Mouse (Mus musculus): ENCODE data around the gene Mapk11. TPM values are rescaled to one million over a fixed set of nuclear protein-coding genes. Genes with fewer than 3 reads are reported as not detected.

Mapk11 gene
- polyA plus RNA-seq, 1 experiment from 2014 or later: 9.6 TPM

- peaks cover 35% of the 10 kb centered on the region for H3K36me3 ChIP-seq (ENCODE audit: control insufficient read depth, insufficient read depth, low read length)
- H3K27me3 ChIP-seq (ENCODE audit: control insufficient read depth, insufficient read depth, low read depth, low read length): no peaks in the 10 kb centered on the region
- H3K27ac ChIP-seq (ENCODE audit: low read length): peak overlapping the region; percentile 89
- peaks cover 48% of the 10 kb centered on the region for H3K4me1 ChIP-seq (replicated peaks; ENCODE audit: control insufficient read depth, insufficient read depth, low read length)
- ATAC-seq (ENCODE audit: low read depth): peak; percentile 90
- H3K4me3 ChIP-seq (ENCODE audit: low read length): peak overlapping the region; percentile 30
- no peaks in the 10 kb centered on the region for H3K9me3 ChIP-seq (ENCODE audit: control insufficient read depth, low read length)
- H3K4me2 ChIP-seq (ENCODE audit: low read depth, low read length): peak overlapping the region; percentile 46
- H3K9ac ChIP-seq (ENCODE audit: low read length): peak overlapping the region; percentile 46
- WGBS: 4% methylated on average over 10 of the region's 10 CpGs
These were observed 20.0 kb upstream of the Mapk11 start for GRCm38 (mm10) chr15:89169431-89169830.

DNA sequence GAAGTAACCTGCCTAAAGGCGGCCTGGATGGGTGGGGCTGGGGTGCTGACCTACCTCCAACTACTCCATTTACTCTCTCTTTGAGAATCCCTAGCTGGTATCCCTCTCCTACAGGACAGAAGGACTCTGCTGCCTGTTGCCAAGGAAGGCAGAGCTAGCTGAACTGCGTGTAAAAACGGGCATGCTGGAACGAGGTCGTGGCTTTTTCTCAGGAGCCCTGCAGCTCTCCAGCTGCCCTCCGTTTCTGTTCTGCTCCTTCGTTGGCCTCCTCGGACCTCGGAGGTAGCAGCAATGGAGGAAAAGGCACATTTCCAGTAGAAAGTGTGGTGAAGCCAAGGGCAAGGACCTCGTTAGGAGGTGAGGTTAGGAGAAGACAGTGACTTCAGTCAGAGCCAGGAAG is 19.5 kb upstream of the Mapk11 start:
- H3K27me3 ChIP-seq (ENCODE audit: control insufficient read depth, insufficient read depth, low read depth, low read length): no peaks in the 10 kb centered on the region
- H3K9me3 ChIP-seq (ENCODE audit: control insufficient read depth, low read length): no peaks in the 10 kb centered on the region
- H3K36me3 ChIP-seq (ENCODE audit: control insufficient read depth, insufficient read depth, low read length): peaks cover 40% of the 10 kb centered on the region
- no peak for ATAC-seq (ENCODE audit: low read depth)
- H3K4me3 ChIP-seq (ENCODE audit: low read length): peak overlapping the region; percentile 30
- peaks cover 43% of the 10 kb centered on the region for H3K4me1 ChIP-seq (replicated peaks; ENCODE audit: control insufficient read depth, insufficient read depth, low read length)
- peak overlapping the region; percentile 46 for H3K9ac ChIP-seq (ENCODE audit: low read length)
- H3K27ac ChIP-seq (ENCODE audit: low read length): peak overlapping the region; percentile 89
- 36% methylated on average over 10 of the region's 10 CpGs for WGBS
- peak overlapping the region; percentile 46 for H3K4me2 ChIP-seq (ENCODE audit: low read depth, low read length)

DNA sequence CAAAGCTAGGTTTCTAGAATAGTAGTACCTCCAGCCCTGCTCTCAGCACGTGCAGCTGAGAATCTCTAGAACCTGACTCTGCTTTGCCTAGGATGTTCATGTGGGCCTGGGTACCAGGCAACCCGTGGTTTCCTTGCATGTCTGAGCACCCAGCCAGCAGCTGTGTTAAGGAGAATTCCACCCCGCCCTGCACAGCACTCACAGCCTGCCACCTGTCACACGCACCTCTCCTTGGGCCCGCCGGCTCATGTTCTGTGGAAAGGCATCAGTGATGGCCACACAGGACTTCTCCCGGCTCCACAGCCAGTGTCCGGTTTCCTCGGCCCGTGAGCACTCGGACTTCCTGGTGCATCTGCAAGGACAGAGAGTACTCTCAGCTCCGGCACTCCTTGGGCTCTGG is 16.1 kb upstream of the Mapk11 start:
- H3K27me3 ChIP-seq (ENCODE audit: control insufficient read depth, insufficient read depth, low read depth, low read length): no peaks in the 10 kb centered on the region
- no peak overlapping the region for H3K4me2 ChIP-seq (ENCODE audit: low read depth, low read length)
- peaks cover 66% of the 10 kb centered on the region for H3K36me3 ChIP-seq (ENCODE audit: control insufficient read depth, insufficient read depth, low read length)
- no peak overlapping the region for H3K27ac ChIP-seq (ENCODE audit: low read length)
- no peaks in the 10 kb centered on the region for H3K9me3 ChIP-seq (ENCODE audit: control insufficient read depth, low read length)
- no peak for ATAC-seq (ENCODE audit: low read depth)
- 90% methylated on average over 12 of the region's 12 CpGs for WGBS
- H3K9ac ChIP-seq (ENCODE audit: low read length): no peak overlapping the region
- H3K4me3 ChIP-seq (ENCODE audit: low read length): no peak overlapping the region
- peaks cover 24% of the 10 kb centered on the region for H3K4me1 ChIP-seq (replicated peaks; ENCODE audit: control insufficient read depth, insufficient read depth, low read length)

GRCm38 (mm10) chr15:89161397-89161796 is 12.0 kb upstream of the Mapk11 start:
- no peak overlapping the region for H3K4me3 ChIP-seq (ENCODE audit: low read length)
- H3K36me3 ChIP-seq (ENCODE audit: control insufficient read depth, insufficient read depth, low read length): peaks cover 79% of the 10 kb centered on the region
- no peak overlapping the region for H3K9ac ChIP-seq (ENCODE audit: low read length)
- peak overlapping the region; percentile 16; the same call in 1 of the 2 replicates for H3K4me2 ChIP-seq (ENCODE audit: low read depth, low read length)
- H3K4me1 ChIP-seq (replicated peaks; ENCODE audit: control insufficient read depth, insufficient read depth, low read length): peaks cover 5% of the 10 kb centered on the region; the same call in 1 of the 2 replicates
- peak overlapping the region; percentile 81 for H3K27ac ChIP-seq (ENCODE audit: low read length)
- WGBS: 54% methylated on average over 9 of the region's 9 CpGs
- H3K9me3 ChIP-seq (ENCODE audit: control insufficient read depth, low read length): no peaks in the 10 kb centered on the region
- peak; percentile 78 for ATAC-seq (ENCODE audit: low read depth)
- H3K27me3 ChIP-seq (ENCODE audit: control insufficient read depth, insufficient read depth, low read depth, low read length): no peaks in the 10 kb centered on the region

- Histone ChIP-seq H3K4me2 (ENCODE audit: low read depth, low read length) (no peak overlapping the region), H3K27ac (ENCODE audit: low read length) (no peak overlapping the region), H3K4me1 (replicated peaks; ENCODE audit: control insufficient read depth, insufficient read depth, low read length) (peaks cover 5% of the 10 kb centered on the region; the same call in 1 of the 2 replicates), H3K4me3 (ENCODE audit: low read length) (no peak overlapping the region), H3K9ac (ENCODE audit: low read length) (no peak overlapping the region), H3K27me3 (ENCODE audit: control insufficient read depth, insufficient read depth, low read depth, low read length) (no peaks in the 10 kb centered on the region), H3K9me3 (ENCODE audit: control insufficient read depth, low read length) (no peaks in the 10 kb centered on the region), H3K36me3 (ENCODE audit: control insufficient read depth, insufficient read depth, low read length) (peaks cover 64% of the 10 kb centered on the region)
- WGBS: 94% methylated on average over 16 of the region's 16 CpGs
- no peak for ATAC-seq (ENCODE audit: low read depth)
These were observed 9.1 kb upstream of the Mapk11 start for GRCm38 (mm10) chr15:89158516-89158915.

- ATAC-seq (ENCODE audit: low read depth): peak; percentile 29; the same call in 1 of the 2 replicates
These were observed 8.5 kb upstream of the Mapk11 start for GRCm38 (mm10) chr15:89157954-89158353.

DNA sequence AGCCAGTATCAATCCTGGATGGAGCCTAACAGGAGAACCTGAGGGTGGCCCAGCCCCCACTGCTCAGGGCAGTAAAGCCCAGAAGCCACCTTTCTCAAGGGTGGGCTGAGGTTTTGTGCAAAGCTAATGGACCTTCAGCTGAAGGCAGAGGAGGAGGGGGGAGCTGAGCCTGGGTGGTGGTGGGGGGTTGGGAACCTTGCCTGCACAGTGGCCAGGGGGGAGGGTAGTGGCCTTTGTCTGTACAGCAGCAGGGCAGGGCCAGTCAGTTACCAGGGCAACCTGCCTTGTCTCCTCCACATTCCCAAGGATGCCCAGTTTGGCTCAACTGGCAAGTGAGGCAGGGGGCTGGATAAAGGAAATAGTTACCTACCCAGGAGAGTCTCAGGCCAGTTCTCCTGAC is 2.9 kb upstream of the Mapk11 start:
- Histone ChIP-seq H3K36me3 (ENCODE audit: control insufficient read depth, insufficient read depth, low read length) (peaks cover 20% of the 10 kb centered on the region), H3K9ac (ENCODE audit: low read length) (no peak overlapping the region), H3K4me3 (ENCODE audit: low read length) (no peak overlapping the region), H3K9me3 (ENCODE audit: control insufficient read depth, low read length) (no peaks in the 10 kb centered on the region), H3K27me3 (ENCODE audit: control insufficient read depth, insufficient read depth, low read depth, low read length) (peaks cover 23% of the 10 kb centered on the region), H3K27ac (ENCODE audit: low read length) (no peak overlapping the region), H3K4me2 (ENCODE audit: low read depth, low read length) (no peak overlapping the region), H3K4me1 (replicated peaks; ENCODE audit: control insufficient read depth, insufficient read depth, low read length) (peaks cover 17% of the 10 kb centered on the region)
- ATAC-seq (ENCODE audit: low read depth): no peak

More at GRCm38 (mm10) chr15:89157954-89158353, 8.5 kb upstream of the Mapk11 start:
- Histone ChIP-seq H3K9ac (ENCODE audit: low read length) (no peak overlapping the region), H3K36me3 (ENCODE audit: control insufficient read depth, insufficient read depth, low read length) (peaks cover 59% of the 10 kb centered on the region), H3K4me3 (ENCODE audit: low read length) (no peak overlapping the region), H3K4me2 (ENCODE audit: low read depth, low read length) (no peak overlapping the region), H3K4me1 (replicated peaks; ENCODE audit: control insufficient read depth, insufficient read depth, low read length) (peaks cover 5% of the 10 kb centered on the region; the same call in 1 of the 2 replicates), H3K9me3 (ENCODE audit: control insufficient read depth, low read length) (no peaks in the 10 kb centered on the region), H3K27ac (ENCODE audit: low read length) (no peak overlapping the region), H3K27me3 (ENCODE audit: control insufficient read depth, insufficient read depth, low read depth, low read length) (no peaks in the 10 kb centered on the region)
- WGBS: 59% methylated on average over 7 of the region's 7 CpGs

GRCm38 (mm10) chr15:89150041-89150390 is 588 bp upstream of the Mapk11 start:
- peak overlapping the region; percentile 34; the same call in 1 of the 2 replicates for H3K9ac ChIP-seq (ENCODE audit: low read length)
- no peaks in the 10 kb centered on the region; the same call in 1 of the 2 replicates for H3K36me3 ChIP-seq (ENCODE audit: control insufficient read depth, insufficient read depth, low read length)
- H3K4me2 ChIP-seq (ENCODE audit: low read depth, low read length): peak overlapping the region; percentile 95
- no peaks in the 10 kb centered on the region for H3K9me3 ChIP-seq (ENCODE audit: control insufficient read depth, low read length)
- WGBS: 4% methylated on average over 13 of the region's 13 CpGs
- peak overlapping the region; percentile 74 for H3K4me3 ChIP-seq (ENCODE audit: low read length)
- H3K27me3 ChIP-seq (ENCODE audit: control insufficient read depth, insufficient read depth, low read depth, low read length): peaks cover 39% of the 10 kb centered on the region
- peak; percentile 18; the same call in 1 of the 2 replicates for ATAC-seq (ENCODE audit: low read depth)
- H3K4me1 ChIP-seq (replicated peaks; ENCODE audit: control insufficient read depth, insufficient read depth, low read length): peaks cover 27% of the 10 kb centered on the region
- H3K27ac ChIP-seq (ENCODE audit: low read length): no peak overlapping the region; the same call in 1 of the 2 replicates

DNA sequence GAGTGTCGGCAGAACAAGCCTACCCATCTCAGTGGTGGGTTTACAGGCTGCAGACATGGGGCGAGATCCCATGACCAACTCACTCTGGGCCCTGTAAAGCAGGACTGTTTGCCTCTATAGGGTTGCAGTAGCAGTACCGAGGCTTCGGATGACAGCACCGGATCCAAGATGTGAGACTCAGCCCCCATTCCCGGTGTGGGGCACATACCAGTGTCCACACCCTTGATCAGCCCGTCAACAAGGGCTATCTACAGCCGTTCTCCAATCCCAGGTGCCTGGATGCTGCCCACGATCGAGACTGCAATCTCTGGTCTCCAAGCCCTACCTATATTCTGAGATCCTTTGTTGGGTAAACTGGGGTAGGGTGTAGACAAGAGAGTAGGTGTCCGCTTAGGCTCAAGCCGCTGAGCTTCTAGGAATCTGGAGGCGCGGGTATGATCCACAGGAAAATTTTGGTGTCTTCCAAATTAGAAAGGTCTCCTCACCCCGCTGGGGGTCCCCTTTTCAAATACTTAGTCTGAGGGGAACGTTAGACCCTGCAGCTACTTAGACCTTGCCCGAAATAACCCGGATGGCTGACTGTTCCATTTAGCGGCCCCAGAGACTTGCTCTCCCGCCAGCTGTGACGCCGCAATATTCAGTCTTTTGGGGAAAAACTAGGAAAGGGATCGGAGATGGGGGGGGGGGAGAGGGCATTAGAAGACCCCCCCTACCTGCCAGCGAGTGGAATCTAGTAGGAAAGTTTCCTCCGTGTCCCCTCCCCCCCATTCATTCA is 745 bp downstream of the Mapk11 start:
- Histone ChIP-seq H3K4me3 (ENCODE audit: low read length) (peak overlapping the region; percentile 74), H3K9me3 (ENCODE audit: control insufficient read depth, low read length) (no peaks in the 10 kb centered on the region), H3K27ac (ENCODE audit: low read length) (no peak overlapping the region), H3K36me3 (ENCODE audit: control insufficient read depth, insufficient read depth, low read length) (no peaks in the 10 kb centered on the region), H3K4me1 (replicated peaks; ENCODE audit: control insufficient read depth, insufficient read depth, low read length) (peaks cover 27% of the 10 kb centered on the region), H3K9ac (ENCODE audit: low read length) (peak overlapping the region; percentile 78), H3K27me3 (ENCODE audit: control insufficient read depth, insufficient read depth, low read depth, low read length) (peaks cover 40% of the 10 kb centered on the region), H3K4me2 (ENCODE audit: low read depth, low read length) (peak overlapping the region; percentile 95)
- 6% methylated on average over 25 of the region's 25 CpGs for WGBS
- no peak for ATAC-seq (ENCODE audit: low read depth)

Data from lung, embryonic 16.5 days (tissue).